Mouse (Mus musculus) frontal cortex, adult (tissue): Measurements from ENCODE around the gene F7.

Experiments
- ATAC-seq: cut with Nextera tagmentation; 2 replicates; pipeline ENCODE4 v1.9.2; 2017; ENCODE audit warnings: mild to moderate bottlenecking, moderate library complexity, mixed read lengths; ENCODE audit not compliant: low TSS enrichment

F7 gene

DNA sequence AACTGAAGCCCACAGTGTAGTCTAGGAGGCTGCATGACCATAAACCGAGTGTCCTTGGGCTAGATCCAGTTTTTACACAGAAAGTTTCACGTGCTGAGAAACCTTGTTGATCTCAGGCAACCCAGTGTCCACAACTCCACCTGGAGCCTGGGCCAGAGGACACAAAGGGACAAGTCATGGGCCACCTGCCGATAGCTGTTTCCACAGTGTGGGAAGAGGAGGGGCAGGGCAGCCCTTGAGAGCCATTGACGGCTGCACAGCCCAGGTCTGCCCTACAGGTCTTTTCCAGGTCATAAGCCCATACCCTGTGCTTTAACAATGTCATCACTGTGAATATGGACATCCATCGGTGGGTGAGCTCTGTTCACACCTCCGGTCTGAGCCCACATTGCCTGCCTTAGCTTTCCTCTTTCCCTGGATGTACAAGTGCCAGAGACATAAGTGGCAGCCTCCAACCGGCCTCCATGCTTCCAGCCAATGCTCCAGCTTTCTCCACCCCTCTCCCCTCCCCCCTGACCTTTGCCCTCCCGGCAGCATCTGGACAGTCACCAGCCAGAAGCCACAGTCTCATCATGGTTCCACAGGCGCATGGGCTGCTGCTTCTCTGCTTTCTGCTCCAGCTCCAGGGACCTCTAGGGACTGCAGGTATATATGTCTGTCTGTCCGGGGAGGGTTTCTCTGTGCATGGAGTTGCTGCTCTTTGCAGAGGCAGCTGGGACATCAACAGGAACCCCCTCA is at the start of gene F7:
F7 (plus strand) TSS at position 548 of the 738 bp plus-strand sequence.
- ATAC-seq: no peak

DNA sequence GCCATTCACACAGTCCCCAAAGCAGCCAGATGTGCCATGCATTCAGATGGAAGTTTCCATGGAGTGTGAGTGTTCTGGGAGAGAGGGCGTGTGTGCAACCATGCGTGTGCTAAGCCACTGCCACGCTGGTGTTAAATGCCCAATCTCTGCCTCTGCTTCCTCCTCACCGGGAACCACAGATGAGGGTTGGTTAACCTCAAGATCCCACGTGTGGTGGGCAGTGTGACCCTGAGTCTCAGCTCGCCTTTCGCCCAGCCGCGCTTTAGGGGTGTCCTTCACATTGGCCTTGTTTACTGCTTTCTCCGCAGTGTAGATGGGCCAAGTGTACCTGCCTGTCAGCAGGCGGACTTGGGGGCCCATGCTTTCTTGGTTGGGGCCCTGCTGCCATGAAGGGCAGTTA is 49.5 kb upstream of the F7 start:
- ATAC-seq: no peak

DNA sequence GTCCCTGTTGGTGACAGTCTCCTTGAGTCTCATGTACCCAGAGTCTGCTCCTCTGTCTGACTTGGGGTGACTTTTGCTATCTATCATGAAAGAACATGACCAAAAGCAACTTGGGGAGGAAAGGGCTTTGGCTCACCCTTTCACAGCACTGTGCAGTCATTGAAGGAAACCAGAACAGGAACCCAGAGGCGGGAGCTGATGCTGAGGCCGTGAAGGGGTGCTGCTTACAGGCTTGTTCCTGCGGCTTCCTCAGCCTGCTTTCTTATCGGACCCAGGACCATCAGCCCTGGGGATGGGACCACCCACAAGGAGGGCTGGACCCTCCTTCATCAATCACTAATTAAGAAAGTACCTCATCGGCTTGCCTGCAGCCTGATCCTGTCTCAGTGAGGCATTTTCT is 49.1 kb upstream of the F7 start:
- ATAC-seq: no peak

DNA sequence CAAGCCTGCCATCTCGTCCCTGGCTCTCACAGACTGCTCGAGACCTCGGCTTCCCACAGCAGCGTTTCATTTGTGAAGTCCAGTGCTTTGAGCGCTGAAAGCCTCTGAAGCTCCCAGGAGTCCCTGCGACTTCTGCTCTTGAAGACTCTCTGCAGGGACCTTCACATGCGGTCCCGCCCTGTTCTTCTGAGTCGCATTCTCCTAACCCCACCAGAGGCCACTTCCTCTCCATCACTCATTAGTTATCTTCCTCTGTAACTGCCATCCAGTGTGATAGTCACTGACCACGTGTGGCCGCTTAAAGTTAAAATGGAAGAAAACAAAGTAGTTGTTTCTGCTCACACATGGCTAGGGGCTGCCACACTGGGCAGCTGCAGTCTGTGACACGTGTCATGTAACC is 48.5 kb upstream of the F7 start:
- ATAC-seq: no peak

DNA sequence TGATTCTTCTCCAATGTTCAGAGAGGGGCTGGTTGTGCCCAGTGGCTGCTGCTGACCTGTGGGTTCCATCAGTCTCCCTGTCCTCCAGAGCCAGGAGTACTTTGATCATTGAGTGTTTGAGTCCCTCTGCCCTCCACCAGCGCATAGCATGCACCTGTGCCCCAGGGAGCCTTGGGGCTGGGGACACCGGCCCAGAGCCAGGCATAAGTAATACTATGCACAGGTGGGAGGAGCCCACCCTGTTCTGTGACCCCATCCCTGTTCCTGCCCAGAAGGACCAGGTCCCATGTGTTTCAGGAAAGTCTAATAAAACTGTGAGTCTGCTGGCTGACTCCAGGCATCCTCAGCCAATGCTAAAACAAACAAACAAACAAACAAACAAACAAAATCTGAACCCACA is 47.5 kb upstream of the F7 start:
- ATAC-seq: no peak

DNA sequence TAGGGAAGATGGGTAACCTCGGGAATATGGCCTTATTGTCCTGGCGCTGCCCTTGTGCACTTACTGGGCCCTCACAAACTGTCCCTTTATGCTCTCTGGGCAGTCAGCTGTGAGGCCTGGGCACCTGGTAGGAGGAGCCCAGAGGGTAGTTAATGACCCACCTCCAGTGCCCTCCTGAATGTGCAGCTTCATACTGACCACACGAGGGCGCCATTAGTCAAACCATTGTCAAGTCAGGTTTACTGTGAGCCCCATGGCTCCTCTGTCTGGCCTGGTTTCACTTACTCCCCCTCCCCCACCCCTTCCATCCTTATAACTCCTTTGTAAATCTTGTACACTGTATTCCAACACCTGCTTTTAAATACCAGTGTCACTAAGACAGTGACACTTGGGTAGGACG is 47.1 kb upstream of the F7 start:
- ATAC-seq: peak; percentile 60; the same call in 1 of the 2 replicates

DNA sequence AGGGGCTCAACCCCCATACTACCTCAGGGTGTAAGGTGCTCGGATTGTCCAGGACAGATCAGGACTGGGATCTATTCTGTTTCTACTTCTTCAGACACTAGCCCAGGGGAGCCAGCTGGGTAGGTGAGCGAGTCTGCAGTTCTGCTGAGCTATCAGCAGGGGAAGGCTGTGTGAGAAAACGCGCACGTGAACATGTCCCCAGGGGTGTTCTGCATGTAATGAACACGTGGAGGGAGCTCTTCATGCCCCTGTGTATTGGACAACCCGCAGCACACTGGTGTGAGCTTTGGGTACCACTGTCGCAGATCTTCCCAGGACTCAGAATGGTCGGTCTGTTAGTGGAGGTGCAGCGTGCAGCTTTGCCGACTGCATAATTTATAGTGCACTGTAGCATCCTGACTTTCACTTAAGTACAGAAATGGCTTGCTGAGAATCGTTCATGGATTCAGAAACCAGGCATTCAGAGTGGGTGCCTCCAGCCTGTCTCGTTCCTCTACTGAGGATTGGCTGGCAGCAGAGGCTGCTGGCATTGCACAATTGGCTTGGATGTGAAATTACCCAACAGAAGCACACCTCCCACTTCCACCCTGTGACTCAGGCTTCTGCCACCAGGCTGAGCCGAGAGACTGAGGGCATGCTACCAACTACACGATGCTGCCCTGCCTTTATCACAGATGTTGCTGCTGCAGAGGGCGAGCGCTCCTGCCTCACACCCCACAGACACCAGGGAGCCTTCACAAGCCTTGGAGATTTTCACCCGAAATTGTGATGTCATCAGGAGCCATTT is 42.0 kb upstream of the F7 start:
- ATAC-seq: peak; percentile 77

DNA sequence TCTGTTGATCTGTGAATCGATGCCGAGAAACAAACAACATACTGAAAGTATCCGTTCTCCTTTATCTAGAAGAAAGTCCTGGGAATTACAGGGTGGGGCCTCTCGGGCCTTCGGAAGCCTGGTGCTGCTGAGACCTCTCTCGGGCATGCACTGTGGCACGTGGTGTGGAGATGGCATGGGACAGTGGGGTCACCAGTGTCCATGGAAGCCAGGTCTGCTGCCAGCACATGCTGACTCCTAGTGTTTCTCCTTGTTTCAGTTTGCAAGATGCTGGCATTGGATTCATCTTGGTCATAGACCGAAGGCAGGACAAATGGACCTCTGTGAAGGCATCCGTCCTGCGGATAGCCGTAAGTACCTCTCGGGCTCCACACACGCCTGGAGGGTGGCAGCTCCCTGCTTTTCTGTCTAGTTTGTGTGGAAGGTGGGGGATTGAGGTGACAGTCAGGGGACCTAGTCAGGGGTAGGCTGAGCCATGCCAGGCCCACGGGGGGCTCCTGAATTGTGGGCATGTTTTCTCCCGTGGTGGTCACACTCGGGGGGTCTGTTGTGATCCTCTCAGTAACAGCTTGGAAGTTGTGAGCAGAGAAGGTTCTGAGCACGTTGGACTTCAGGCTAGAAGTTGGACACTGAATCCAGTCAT is 41.1 kb upstream of the F7 start:
- no peak for ATAC-seq

DNA sequence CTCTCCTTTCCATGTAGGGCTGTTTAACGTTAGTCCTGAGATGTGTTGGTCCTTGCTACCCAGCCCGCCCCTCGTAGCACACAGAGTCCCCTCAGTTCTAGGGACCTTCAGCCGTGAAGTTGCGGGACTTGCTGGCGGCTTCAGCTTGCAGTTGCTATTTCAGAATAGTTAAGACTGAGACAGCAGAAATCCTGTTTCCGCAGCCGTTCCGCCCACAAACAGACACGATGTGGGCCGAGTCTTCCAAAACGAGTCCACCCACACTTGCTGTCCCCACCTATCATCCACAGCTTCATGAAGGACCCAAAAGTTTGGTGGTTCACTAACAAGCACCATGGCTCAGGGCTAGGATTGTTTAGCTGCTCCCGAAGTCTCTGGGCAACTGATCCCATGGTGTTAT is 40.6 kb upstream of the F7 start:
- peak; percentile 13 for ATAC-seq

DNA sequence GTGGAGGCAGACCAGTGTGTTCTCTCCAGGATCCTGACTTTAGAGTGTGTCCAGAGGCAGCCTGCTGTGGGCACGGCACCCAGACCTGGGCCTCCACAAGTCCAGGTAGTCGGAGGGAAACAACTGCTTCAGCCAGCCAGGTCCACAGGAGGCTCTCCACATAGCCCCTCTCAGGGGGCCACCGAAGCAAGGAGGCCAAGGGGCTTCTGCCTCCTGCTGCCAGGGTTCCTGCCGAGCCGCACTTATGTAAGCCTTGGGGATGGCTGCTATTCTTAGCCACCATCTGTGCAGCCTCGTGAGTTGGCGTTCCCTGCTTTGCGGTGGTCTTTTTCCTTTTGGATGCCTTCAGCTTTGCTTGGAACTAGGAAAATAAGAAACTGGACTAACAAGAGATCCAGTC is 38.3 kb upstream of the F7 start:
- no peak for ATAC-seq

DNA sequence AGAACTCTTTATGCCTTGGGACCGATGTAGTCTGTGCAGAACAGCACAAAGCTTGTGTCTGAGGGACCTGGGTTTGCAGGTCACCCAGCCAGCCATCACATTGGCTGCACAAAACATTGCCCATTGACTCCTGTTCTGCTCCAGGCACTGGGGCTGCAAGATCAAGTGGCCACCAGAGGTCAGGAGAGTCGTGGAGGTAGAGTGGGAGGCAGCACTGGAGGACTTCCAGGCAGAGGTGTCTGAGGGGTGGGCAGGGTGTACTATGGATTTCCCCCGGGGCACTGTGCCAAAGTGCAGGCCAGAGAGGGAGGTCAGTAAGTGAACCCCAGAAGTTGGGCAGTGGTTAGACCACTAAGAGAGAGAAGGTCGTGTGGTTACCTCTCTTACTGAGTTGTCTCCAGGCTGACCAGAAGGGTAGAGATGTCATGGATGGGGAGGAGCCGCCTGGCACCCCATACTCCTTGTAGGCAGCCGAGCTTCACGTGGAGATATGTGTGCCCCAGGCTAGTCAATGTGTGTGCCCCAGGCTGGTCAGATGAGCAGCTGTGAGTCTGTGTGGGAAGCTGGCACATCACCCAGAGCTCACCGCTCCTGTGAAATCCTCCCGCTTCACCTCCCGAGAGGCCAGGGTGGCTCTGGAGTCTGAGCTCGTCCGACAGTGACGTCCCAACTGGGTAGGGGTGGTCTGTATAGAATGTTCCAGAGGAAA is 37.0 kb upstream of the F7 start:
- ATAC-seq: no peak

DNA sequence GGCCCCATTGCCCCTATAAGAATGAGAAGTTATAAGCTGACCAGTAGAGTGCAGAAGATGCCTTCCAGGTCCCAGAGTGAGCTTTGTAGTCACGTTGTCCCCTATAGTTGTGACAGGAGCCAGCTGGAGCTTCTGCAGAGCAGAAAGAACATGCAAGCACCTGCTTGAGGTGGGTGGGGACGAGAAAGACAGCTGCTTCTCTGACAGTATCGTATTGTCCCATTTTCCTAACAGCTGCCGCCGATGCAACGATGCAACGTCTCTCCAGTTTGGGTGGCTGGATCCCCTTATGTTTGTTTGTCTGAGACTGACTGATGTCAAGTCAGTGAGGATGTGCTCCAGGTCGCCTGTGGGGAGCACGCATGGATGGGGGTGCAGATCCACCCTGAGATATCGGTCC is 34.4 kb upstream of the F7 start:
- ATAC-seq: no peak

DNA sequence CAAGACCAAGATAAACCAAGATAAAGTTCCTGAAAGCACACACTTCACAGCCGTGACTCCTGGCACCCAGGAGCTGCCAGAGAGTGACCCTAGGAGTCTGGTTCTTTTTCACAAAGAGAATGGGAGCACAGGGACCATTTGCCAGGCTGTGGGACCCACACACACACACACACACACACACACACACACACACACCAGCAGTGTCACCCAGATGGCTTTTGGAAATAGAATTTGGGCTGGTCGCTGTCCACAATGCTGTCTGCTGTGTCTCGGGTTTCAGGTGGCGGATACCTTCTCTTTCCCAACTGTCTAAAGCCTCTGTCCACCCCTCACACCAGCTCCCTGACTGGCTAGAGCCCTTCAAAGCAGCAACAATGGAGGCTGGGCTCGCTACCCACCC is 31.4 kb upstream of the F7 start:
- ATAC-seq: no peak

DNA sequence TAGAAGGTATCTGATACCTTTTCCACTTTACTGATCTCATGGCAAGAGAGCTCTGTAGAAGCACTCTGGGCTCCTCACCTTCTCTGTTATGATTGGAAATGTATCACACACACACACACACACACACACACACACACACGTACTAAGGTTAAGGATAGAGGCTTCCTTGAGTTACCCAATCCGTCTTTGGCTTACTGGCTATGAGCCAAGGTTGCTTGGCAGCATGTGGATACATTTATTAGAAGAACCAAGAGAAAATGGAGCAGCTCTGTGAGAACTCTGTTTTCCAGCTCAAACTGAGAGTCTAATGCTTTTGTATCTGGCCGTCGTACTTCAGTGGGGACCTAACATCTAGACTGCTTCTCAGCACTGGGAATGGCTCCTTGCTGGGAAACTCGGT is 30.4 kb upstream of the F7 start:
- ATAC-seq: no peak

DNA sequence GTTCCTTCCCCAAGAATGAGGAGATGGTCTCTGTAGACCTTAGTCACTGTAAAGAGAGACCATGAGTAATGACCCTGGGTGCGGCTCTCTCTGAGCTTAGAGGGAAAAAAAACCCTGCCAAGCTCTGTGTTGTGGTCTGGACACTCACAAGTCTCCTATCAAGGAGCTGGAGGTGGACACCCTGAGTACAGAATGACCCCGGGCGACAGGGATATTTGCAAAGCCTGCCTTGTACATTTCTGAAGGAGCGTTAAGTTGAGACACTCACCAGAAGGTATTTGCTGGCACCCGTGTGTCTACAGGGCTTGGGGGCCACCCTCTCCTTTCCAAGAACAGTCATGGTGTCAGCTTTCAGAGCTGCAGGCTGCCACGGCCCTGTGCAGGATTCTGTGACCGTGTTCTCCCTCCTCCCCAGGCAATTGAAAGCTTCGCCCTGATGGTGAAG is 29.0 kb upstream of the F7 start:
- no peak for ATAC-seq

DNA sequence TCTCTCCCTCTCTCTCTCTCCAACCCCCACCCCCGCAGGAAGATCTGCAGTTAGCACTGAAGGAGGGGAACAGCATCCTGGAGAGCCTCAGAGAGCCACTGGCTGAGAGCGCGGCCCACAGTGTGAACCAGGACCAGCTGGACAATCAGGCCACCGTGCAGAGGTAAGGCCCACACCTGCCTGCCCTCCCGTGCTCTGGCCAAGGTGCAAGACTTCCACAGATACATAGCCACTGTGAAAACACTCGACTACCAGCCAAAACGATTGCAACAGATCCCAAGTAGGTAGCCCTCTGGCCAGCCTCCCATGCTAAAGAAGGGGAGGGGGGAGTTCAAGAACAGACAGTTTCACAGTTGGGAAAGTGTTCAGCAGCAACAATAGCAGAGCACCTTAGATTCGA is 27.5 kb upstream of the F7 start:
- ATAC-seq: no peak

DNA sequence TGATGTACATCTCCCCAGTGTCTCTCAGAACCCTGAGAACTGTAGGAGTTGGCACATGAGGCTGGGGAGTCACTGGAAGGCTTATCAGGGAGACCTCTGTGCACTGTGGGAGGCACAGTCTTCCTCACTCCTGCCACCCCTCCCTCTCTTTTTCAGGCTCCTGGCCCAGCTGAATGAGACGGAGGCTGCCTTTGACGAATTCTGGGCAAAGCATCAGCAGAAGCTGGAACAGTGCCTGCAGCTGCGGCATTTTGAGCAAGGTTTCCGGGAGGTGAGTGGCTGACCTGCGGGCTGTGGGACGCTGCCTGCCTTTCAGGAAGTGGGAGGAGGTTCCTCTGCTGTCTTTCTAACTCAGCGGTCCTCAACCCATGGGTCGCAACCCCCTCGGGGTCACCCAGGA is 26.0 kb upstream of the F7 start:
- ATAC-seq: 0 out of 2 replicates have a peak, but pooled peaks have one; percentile 25

DNA sequence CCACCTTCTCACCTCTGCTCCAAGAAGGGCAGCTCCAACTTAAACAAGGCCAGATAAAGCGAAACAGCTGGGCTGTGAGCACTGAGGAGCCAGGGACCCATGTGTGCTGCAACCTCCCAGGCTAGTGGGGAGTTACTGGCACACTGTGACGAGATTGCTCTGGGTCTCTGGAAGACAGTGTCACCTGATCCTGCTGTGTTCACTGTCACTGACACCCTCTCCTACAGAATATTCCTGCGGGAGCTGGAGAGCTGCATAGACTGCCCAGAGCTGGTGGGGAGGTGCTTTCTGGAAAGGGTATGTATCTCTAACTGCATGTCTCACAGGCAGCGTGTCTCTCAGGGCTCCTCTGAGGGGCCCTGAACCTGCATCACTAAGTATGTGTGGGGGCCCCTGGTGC is 18.4 kb upstream of the F7 start:
- ATAC-seq: no peak

DNA sequence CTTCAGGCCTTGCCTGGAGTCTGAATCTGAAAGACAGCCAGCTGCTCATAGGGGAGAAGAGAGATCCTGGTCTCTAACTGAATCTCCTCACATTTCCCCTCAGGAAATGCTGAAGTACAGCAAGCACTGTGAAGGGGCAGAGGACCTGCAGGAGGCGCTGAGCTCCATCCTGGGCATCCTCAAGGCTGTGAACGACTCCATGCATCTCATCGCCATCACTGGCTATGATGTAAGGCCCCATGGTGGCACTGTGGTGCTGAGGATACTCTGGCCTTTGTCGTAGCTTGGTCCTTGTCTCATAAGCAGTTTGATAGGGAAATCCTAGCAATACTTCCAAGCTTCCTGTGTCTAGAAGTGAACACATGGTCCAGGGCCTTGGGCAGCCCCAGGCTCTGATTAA is 15.5 kb upstream of the F7 start:
- no peak for ATAC-seq

DNA sequence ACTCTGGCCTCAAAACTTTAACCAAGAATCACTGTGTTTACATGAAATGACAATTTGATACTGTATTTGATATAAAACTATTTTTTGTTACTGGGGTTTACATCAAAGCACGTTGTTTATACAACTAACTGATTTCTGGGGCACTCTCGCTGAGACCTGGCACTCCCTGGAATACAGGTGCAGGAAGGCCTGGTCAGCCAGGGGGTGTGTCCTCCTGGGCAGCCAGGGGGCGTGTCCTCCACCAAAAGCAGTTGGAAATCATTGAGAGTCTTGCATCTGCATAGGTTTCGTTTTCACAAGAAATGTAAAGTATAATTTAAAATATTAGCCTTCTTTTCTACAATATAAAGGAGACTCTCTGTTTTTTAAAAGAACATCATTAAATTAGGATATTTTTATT is 6.3 kb upstream of the F7 start:
- no peak for ATAC-seq

DNA sequence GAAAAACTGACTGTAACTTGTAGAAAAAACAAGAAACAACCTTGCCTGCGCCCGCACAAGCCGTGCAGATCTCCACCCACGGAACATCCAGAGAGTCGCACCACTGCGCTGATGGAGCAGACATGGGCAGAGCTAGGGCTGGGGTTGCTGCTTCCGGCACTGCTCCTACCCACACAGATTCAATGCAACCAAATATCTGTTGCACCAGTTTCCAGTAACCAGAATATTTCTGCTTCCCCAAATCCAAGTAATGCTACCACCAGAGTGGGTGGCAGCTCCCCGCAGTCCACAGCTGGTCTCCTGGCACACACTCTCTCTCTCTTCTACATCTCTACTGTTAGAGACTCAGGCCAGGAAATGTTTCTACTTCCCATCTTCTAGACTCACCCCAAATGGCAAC is 4.0 kb upstream of the F7 start:
- peak; percentile 85 for ATAC-seq

DNA sequence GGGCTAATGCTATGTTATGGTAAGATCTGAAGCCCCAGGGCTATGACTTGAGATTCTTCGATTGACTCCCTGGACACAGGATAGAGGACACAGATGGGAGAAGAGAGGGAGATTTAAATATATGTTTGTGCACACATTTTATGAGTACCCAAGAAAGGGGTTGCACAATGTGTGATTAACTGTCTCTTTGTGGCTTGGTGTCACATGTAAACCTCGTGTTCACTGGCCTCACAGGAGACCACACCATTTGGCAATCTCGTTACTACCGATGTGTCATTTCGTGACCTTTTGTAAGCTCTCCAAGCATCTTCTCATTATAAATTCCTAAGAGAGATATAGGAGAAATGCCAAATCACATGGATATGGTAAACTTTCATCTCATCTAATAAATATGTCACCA is 1.8 kb downstream of the F7 start:
- ATAC-seq: no peak
